Mouse (Mus musculus) 3T3-L1 (cell line): ENCODE measurements at regions not wholly inside any gene's neighbourhood (a gene's known extent, or its start where the extent isn't known, plus 50 kb on each side); places are given as distances from the start of the nearest gene placed in this dataset.
A peak's percentile ranks its signal among the peaks of the same experiment; 100 is the strongest.

ENCODE experiments used
- DNase-seq: peaks from one replicate; pipeline ENCODE4 v3.0.0-alpha.2; 2015; ENCODE audit warnings: low read depth, low spot score

GRCm38 (mm10) chr11:56290651-56291578 lies 250.1 kb upstream of the Nmur2 start:
- DNase-seq: peak; percentile 24

GRCm38 (mm10) chr11:56285575-56286260 lies 244.9 kb upstream of the Nmur2 start:
- no peak for DNase-seq

GRCm38 (mm10) chr11:56281201-56281600 lies 240.4 kb upstream of the Nmur2 start:
- no peak for DNase-seq

DNA sequence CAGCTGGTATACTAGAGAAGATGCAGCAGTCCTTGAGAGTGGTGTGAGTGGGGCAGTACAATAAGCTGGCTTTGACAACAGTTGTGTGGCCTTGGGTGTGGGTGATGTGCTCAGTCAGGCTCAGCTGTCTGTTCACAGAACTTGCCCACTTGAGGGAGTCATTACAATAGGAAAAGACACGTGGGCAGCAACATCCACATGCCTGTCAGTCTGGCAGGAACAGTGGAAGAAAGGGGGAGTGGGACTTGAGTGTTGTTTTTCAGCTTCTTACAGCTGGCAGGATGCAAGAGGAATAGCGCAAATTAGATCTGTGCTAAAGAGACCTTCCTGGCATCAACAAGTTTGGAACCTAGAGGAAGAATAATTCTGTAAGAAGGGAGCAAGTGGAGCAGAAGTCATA lies 239.4 kb upstream of the Nmur2 start:
- DNase-seq: no peak

DNA sequence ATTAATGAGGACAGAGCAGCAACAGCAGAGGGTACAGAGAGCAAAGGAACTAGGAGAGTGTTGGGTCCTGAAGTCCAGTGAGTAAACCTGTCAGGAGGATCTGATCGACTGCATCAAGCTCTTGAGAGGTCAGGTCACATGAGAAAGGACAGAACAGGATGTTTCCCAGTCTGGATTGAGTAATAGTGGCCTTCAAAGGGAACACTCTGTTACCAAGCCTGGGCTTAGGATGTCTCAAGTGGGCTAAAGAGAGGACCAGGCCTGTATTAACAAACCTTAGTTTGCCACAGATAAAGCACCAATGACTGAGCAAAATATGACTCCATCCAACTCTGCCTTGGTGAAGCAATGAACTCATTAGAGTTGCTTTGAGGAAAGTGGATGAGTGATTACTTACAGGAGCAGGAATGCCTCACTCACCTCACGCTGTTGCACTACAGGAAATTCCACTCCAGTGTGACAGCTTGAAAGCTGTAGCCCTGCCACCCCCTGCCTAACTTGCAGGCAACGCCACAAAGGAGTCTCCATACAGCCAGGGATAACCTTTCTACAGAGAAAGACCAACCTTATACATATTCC lies 229.2 kb upstream of the Nmur2 start:
- peak; percentile 83 for DNase-seq

- no peak for DNase-seq
Observed at GRCm38 (mm10) chr11:56262726-56263125, 221.9 kb upstream of the Nmur2 start.

GRCm38 (mm10) chr11:56256356-56256755 lies 215.5 kb upstream of the Nmur2 start:
- DNase-seq: no peak

- DNase-seq: peak; percentile 35
Observed at GRCm38 (mm10) chr11:56254437-56254836, 213.6 kb upstream of the Nmur2 start.

DNA sequence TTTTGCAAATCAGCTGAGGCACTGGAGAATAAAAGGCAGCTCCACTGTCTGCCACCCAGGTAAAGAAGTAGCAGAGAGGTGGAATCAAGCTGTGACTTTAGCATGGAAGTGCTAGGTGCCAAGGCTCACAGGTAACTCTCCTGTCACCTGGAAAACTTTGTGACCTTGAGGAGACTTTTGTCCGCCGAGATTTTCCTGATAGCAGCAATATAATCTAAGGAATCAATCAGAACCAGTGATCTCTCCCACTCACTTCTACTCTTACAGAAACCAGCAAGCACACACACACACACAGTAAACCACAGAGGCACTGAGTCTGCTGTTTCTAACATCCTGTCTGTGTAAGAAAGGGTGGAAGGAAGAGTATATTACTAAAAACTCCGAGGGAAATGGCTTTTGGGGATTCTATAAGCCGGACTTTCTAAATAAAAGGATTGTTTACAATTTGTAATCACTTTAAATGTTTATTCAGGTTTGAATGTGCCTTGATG lies 206.6 kb upstream of the Nmur2 start:
- DNase-seq: no peak

DNA sequence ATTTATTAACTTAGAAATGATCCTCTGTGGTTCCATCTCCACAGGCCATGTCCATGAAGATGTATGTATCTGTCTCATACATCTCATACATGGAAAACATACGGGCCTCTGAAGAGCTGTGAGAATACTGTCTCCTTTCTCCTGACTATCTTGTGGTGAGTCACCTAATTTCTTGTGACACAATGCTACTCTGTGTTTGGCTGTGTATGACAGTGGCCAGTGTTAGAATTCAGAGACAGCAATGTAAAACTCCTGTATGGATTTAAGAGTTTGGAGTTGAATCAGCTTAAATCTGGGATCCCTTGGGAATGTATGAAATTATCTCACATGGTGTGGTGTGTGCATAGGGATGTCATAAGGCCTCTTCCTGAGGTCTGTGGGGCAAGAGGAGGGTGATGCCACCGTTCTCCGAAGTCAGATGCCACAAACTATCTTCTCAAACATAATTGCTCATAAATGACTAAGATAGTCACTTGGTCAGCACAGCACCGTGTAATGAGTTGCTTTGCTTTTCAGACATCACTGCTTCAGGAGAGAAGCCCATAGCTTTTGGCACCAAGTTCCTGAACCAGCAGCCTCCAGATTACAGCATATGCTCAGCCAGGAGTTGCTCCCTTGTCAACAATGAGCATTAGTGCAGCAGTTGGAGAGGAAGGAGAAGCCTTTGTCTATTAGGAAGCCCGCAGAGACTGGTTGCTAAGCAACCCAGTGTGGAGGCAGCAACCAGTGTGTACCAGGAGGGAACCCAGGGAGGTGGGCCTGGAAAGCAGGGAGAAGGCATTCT lies 205.9 kb upstream of the Nmur2 start:
- DNase-seq: peak; percentile 6

- no peak for DNase-seq
Observed at GRCm38 (mm10) chr11:56244951-56245350, 204.1 kb upstream of the Nmur2 start.

- no peak for DNase-seq
Observed at GRCm38 (mm10) chr11:56243447-56243846, 202.6 kb upstream of the Nmur2 start.

DNA sequence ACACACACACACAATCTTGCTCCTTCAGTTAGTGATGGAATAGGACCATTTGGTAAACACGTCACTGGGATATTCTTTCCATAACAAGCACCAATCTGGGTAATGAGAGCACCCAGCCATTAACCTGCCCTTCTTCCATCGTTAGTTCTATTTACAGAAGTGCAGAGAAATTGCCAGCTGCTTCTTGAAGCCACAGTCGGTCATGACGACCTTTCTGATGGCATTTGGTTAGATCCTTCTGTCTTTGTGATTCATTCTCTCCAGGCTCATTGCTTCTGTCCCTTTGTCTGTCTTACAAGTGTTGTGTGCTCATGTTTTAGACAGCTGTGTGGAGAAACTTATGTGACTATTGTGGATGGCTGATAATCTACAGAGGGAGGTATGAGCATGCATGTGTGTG lies 197.9 kb upstream of the Nmur2 start:
- DNase-seq: no peak

- DNase-seq: peak; percentile 30
Observed at GRCm38 (mm10) chr11:56224999-56225398, 184.2 kb upstream of the Nmur2 start.

DNA sequence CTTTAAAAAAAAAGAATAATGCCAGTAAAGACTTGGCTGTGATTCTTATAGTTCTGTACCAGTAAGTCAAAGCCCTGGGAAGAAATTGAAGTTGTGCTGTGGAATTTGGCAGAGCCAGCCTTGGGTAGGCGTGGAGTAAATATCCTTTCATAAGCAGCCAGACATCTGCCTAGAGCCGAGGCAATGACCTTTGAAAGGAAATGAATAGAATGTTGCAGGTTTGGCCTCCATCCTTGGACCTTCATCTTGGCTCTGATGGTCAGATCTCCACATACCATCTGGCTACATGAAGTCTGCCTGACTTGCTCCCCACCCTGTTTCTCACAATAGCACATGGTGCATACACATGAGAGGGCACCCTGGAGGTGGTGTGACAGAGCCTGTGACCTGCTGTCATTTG lies 174.9 kb upstream of the Nmur2 start:
- peak; percentile 74 for DNase-seq

- no peak for DNase-seq
Observed at GRCm38 (mm10) chr11:56201844-56202243, 161.0 kb upstream of the Nmur2 start.

DNA sequence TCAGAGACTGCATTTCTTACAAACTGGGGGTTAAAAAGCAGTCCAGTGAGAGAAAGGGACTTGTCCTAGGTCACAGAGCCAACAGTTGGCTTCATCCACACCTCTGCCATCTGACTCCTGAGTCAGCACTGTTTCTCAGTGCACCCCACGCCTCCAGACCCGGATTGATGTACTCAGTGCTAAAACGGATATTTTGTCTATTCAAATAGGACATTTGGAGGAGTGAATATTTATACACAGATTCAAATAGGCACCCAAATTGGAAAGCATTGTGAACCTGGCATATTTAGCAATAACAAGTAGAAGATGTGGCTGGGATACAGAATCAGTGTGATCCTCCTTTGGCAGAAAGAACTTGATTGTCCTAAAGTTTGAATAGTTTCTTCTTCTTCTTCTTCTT lies 154.5 kb upstream of the Nmur2 start:
- no peak for DNase-seq

GRCm38 (mm10) chr11:56193426-56193825 lies 152.6 kb upstream of the Nmur2 start:
- DNase-seq: no peak

DNA sequence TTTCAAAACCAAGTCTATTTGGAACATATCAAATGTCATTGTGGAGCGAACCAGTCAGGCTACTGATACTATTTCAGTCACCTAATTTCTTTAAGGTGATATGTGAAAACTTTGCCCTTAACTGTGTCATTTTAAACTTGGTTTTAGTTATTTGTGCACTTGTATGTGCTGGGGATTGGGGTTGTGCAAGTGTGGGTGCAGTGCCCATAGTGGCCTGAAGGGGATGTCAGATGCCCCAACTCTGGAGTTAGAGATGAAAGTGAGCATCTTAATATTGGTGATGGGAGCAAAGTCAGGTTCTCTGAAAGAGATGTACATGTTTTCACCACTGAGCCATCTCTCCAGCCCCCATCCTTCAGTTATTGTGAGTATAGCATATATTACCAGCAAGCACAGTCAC lies 133.1 kb upstream of the Nmur2 start:
- DNase-seq: no peak

DNA sequence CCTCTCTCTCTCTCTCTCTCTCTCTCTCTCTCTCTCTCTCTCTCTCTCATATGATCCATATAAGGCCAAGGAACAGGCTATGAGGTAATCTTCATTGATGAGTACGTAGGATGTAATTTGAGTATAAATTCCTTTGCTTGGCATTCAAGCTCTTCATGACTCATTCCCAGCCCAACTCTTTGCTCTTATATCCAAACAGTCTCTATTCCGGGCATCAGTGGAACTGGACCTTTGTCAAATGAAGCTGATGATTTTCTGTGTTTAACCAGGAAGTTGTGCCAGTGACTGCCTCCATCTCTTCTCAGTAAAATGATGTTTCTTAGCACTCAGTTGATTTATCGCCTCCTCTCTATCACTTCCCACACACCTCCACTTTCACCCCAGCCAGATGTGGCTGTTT lies 132.4 kb upstream of the Nmur2 start:
- peak; percentile 82 for DNase-seq

- DNase-seq: no peak
Observed at GRCm38 (mm10) chr11:56169576-56169975, 128.8 kb upstream of the Nmur2 start.

DNA sequence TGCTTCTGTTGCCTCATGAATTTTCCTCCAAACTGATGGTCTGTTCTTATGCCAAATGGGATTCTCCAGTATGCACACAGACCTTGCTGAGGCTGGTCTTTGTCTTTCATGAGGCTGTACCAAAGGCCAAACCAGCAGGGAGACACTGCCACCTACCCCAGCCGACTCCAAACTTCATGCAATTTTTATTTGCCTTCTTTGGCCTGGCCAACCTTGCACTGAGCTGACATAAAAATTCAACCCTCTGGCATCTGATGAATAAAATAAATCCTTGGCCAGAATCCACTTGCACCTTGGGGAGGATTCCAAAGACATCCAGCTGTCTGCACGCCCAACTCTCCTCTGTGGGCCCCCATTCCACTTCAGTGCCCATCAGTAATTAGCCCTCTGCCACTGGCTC lies 126.0 kb upstream of the Nmur2 start:
- DNase-seq: no peak
